Mouse (Mus musculus) olfactory bulb, adult 2 months (tissue): ENCODE results near the gene Olfr697.
"Not testable (repeated sequence)": the region's sequence is repeated elsewhere in the genome, so short reads cannot be mapped to it uniquely, and the experiment has no call there.

Experiments used
- CTCF ChIP-seq: fragments of 200-500 bp; IDR thresholded peaks from 2 replicates; pipeline ENCODE4 v1.5.1; 2012; ENCODE audit warnings: low read depth, mild to moderate bottlenecking, low read length, moderate library complexity; ENCODE audit not compliant: insufficient read depth
- POLR2A ChIP-seq: fragments of 200-500 bp; IDR thresholded peaks from 2 replicates; pipeline ENCODE4 v1.6.1; 2012; ENCODE audit warnings: mild to moderate bottlenecking, low read depth, low read length, moderate library complexity; ENCODE audit not compliant: insufficient read depth

- TF ChIP-seq POLR2A, CTCF: not testable (repeated sequence)
Observed at GRCm38 (mm10) chr7:106707705-106708104, 34.5 kb downstream of the Olfr697 start.
